Mouse (Mus musculus) cerebellum, postnatal 36 days (tissue): ENCODE measurements around the gene D630039A03Rik.

Experiments used
- DNase-seq, 2 experiments: peaks; one replicate each; pipeline ENCODE4 v3.0.0; 2021 to 2022; ENCODE audit warnings: mixed read lengths in 2 of 2

Gene D630039A03Rik

GRCm38 (mm10) chr4:57916201-57916661, at the start of gene D630039A03Rik:
D630039A03Rik (minus strand) TSS chr4:57916297.
- DNase-seq = peak; percentile 43 to 47

DNA sequence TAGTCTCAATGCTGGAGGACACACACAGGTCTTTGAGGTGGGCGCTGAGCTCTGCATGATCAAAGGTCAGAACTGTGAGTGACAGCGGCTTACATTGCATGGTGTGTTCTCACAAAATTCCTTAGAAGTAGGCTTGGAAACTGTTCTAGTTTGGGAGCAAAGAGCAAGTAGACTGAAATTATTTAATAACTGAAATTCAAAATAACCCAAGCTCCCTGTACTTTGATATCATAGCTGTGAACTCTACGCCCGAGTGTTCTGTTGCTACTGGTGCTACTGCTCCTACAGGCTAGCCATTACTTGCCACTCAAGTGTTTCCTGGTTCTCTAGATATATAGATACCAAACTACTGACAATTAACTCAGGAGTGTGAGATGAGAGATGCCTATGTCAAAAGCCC, 49.4 kb upstream of the D630039A03Rik start:
- DNase-seq = no peak

GRCm38 (mm10) chr4:57964143-57964542, 48.0 kb upstream of the D630039A03Rik start:
- no peak for DNase-seq

DNA sequence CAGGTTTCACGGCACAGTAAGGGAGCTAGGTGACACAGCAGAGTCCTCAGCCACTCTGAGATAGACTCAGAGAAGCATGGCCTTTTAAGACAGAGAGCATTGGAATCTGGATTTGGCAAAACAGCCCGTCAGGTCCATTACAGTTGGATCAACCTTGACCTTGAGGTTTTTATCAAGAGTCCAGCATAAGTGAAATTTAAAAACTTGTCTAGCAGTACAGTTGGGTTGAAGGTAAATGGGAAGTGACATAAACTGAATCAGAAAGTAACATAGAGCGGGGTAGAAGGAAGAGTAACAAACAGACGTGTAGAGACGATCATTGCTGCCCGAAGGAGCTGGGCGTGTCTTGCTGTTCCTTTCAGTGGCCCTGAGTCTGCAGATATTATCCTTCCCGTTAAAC, 43.0 kb upstream of the D630039A03Rik start:
- no peak for DNase-seq

GRCm38 (mm10) chr4:57958098-57958497, 42.0 kb upstream of the D630039A03Rik start:
- no peak for DNase-seq

DNA sequence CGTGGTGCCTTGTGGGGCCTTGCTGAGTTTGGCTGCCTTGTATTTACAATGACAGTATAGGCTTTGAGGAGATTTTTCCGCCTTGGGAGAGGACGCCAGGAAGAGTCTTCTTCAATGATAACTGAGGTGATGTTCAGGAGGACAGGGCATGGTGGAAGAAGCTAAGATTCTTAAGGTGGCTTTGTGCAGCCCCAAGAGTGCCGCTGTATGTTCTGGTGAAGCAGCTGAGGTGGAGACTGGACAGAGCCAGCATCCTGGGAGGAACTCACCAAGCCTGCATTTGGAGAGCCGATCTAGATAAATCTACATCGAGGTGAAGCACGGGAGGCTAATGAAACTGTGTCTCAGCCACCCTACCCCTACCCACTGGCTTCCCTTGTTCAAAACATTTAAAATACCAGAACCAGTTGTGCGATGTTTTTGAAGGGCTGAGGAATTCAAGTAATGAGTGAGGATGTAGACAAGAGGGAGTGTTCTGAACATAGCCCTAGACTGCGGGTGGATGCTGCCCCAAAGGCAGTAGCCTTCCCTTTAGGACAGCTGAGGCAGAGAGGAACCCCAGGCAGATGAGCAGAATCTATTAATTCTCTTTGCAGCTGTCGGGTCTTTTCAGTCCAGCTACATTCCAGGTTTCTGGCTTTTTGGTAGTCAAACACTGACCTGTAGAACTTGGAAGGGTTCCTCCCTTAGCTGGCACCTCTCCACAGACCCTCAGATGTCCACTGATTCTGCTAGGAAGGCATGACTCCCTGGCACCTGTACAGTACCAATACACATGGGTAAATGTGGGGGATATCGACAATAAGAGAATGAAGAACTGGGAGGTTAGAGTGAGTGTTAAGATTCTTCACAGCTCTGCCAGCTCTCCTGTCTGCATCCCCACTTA, 41.3 kb upstream of the D630039A03Rik start:
- no peak for DNase-seq

DNA sequence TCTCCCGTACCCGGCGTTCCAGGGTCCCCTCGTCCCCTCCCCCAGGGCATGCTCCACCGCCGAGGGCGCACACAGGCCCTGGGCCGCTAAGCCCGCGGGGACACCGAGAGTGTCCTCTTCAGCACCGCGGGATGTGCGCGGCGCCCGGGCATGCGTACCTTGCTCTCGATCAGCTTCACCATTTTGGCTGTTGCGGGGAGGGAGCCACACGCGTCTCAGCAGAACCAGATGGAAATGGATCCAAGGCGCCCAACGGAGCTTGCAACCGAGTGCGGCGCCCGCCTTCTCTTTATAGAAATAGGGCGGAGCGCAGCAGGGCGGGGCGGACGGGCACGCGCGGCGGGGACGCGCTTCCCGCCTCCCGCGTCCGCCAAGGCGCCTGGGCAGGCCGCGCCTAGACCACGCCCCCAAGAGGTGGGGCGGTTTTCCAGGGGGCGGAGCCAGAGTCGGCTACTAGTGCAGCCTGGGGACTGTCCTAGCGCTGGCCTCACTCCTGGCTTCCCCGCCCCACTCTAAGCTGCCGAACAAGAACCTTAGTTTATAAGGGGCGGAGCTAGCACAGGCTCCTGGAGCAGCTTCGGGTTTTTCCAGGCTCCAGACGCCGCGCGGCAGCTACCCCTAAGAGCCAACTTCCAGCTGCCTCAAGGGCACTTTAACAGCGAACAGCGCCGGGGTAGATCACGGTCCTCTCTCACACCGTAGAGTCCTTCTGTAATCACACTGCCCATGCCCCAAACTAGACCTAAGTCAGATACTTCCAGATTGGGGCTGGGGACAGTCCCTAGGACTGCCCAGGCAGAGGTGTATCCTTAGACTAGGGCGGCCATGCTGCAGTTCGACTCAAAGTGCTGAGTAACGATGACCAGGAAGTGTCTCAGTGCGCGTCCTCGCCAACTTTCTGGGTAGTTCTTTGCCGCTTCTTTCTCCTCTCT, 40.2 kb upstream of the D630039A03Rik start, which contains the start of gene Txn1:
TSS of gene Txn1 (minus strand) at position 383 of the 932 bp plus-strand sequence.
- DNase-seq = peak; percentile 93 to 95

DNA sequence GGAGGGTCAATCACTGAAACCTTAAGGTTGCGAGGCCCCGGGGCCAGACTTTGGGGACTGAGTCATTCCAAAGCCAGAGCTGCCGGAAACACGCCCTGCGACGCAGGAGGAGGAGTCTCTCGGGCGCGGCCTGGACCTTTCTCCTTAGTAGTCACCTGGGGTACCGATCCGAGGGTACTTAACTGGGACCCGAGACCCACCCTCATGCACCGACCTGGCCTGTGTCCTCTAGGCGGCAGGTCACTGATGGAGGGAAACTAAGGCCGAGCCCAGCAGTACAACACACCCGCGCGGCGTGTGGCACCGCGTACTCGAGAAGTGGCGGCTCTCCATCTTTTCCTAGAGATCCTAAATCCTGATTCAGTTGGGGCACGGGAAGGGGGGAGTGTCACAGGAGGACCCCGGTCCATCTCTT, 39.5 kb upstream of the D630039A03Rik start:
- peak; percentile 67 to 69 for DNase-seq

DNA sequence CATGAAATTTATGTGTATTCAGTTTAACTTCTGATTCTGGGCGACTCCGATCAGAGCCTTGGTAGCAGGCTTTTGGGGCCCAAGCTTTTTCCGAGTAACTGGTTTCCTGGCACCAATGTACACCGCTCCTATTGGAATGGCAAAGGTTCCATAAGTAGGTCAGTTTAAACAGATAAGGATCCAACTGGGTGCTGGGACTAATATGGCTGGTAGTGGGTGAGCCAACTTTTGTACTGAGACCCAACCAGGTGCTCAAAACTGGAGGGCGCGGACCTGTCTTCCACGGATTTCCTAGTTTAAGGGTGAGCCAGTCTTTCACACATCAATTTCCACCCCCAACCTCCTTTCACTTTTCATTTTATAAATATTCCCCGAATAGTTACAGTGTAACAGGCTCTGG, 38.9 kb upstream of the D630039A03Rik start:
- peak in 1 of 2 experiments; percentile 14 for DNase-seq

DNA sequence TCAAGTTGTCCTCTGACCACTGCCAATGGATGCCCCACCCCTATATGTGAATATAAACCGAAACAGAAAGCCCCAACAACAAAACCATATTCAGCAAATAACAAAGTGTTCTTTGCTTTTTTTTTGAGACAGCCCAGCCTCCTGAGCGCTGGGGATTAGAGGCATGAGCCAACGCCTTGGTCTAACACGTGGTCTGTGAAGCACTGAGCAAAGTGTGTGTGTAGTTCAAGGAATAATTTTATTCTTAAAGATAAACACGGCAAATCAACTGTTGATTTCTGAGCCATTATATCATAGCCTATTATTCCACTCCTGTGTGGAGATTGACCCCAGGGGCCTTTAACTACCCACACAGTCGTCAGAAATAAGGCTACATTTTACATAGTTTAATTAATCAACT, 38.5 kb upstream of the D630039A03Rik start:
- DNase-seq = no peak

- no peak for DNase-seq
Measured at GRCm38 (mm10) chr4:57953796-57954195, 37.7 kb upstream of the D630039A03Rik start.

GRCm38 (mm10) chr4:57952891-57953290, 36.8 kb upstream of the D630039A03Rik start:
- no peak for DNase-seq

DNA sequence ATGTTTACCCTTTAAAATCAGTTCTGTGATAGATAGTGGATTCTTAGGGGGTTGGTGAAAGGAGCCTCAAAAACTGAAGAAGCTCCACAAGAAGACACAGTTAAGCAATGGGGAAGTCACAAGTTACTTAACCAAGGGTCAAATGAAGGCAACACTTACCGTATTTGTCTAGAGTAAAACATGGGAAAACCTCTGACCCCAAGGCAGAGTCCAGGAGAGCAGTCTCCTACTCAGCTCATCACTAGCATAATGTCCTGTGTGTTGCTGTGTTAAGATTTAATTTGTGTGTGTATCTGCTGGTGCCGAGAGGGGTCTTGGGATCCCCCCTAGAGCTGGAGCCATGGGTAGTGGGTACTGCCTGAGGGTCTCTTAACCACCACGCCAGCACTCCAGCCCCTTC, 36.3 kb upstream of the D630039A03Rik start:
- DNase-seq = no peak

- DNase-seq = no peak
Measured at GRCm38 (mm10) chr4:57949866-57950265, 33.8 kb upstream of the D630039A03Rik start.

DNA sequence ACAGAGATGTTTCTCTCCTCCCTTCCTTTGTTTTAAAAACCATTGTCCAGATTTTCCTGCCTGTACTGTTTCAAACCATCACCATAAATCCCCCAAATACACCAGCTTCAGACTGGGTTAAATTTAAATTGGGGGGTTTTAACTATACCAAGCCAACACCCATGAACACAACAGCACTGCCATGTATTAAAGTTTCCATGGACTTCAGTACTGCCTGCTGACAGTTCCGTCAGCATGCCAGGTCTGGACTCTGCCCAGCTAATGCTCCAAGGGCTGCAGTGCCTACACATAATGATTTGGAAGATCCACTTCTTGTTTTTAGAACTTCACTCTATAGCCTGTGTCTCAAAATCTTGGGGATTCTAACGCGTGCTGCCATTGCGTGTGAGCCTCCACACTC, 31.4 kb upstream of the D630039A03Rik start:
- no peak for DNase-seq

GRCm38 (mm10) chr4:57947036-57947435, 30.9 kb upstream of the D630039A03Rik start:
- no peak for DNase-seq

- DNase-seq = no peak
Measured at GRCm38 (mm10) chr4:57942892-57943291, 26.8 kb upstream of the D630039A03Rik start.

- DNase-seq = no peak
Measured at GRCm38 (mm10) chr4:57940631-57941030, 24.5 kb upstream of the D630039A03Rik start.

DNA sequence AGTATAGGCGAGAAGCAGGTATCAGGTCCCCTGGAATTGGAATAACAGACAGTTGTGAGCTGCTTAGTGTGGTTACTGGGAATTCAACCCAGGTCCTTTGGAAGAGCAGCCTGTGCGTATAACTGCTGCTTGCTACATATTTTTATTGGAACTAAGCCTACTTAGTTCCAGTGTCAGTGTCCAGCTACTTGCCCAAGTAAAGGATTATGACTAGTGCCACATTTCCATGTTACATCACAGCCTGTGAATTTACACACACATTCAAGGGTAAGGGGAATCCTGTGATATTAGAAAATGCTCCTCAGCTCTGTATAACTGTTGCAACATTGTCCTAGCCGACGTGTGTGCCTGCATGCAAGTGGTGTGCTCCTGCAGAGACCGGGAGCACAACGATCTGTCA, 21.2 kb upstream of the D630039A03Rik start:
- DNase-seq = no peak

- DNase-seq = no peak
Measured at GRCm38 (mm10) chr4:57934181-57934580, 18.1 kb upstream of the D630039A03Rik start.

- DNase-seq = no peak
Measured at GRCm38 (mm10) chr4:57930559-57931170, 14.6 kb upstream of the D630039A03Rik start.

DNA sequence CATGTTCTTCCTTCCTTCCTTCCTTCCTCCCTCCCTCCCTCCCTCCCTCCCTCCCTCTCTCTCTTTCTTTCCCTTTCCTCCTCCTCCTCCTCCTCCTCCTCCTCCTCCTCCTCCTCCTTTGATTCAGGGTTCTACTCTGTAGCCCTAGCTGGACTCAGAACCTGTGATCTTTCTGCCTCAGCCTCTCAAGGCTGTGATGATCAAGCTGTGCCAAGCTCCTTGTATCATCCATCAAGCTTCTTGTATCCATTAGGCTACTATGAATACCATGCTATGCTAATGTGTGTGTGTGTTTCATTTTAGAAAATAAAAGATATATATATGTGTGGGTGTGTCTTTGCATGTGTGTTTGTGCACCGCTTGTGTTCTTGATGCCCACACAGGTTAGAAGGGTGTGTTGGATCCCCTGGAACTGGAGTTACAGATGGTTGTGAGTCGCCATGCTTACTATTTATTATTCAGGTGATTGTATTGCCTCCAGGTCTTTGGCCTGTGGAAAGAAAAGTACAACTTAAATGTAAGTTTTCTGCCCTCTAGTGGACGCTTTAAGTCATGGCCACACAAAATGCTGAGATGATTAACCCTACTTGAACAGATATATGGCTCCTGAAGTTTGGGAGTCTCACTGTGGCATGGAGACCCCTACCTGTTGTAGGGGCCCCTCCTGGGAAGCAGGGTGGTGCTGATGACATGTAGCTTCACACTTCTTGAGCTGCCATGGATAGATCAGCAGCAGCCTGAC, 11.5 kb upstream of the D630039A03Rik start:
- DNase-seq = peak in 1 of 2 experiments; percentile 27
